Mouse (Mus musculus): Measurements from ENCODE around the gene Hoxa9. TPM values are rescaled to one million over a fixed set of nuclear protein-coding genes. Genes with fewer than 3 reads are reported as not detected.

The Hoxa9 gene
- polyA plus RNA-seq, 1 experiment from 2014 or later = 0.13 TPM

- peaks cover 100% of the 10 kb centered on the region for H3K27me3 ChIP-seq (ENCODE audit: control insufficient read depth, insufficient read depth, low read depth, low read length)
- no peak overlapping the region for H3K9ac ChIP-seq (ENCODE audit: low read depth, low read length)
- H3K36me3 ChIP-seq (ENCODE audit: control insufficient read depth, insufficient read depth) = no peaks in the 10 kb centered on the region
- no peak overlapping the region for H3K27ac ChIP-seq (ENCODE audit: low read length)
- WGBS (ENCODE audit: insufficient replicate concordance) = 5% methylated on average over 12 of the region's 12 CpGs
- no peak for ATAC-seq (ENCODE audit: low read depth)
- no peaks in the 10 kb centered on the region for H3K9me3 ChIP-seq (replicated peaks; ENCODE audit: control insufficient read depth, low read length)
- peak overlapping the region; percentile 66; the same call in 1 of the 2 replicates for H3K4me2 ChIP-seq (ENCODE audit: low read depth, low read length)
- H3K4me3 ChIP-seq (ENCODE audit: low read depth, low read length) = peak overlapping the region; percentile 56; the same call in 1 of the 2 replicates
- H3K4me1 ChIP-seq (ENCODE audit: control insufficient read depth, low read depth, low read length) = peaks cover 3% of the 10 kb centered on the region
These were observed 10.0 kb downstream of the Hoxa9 start for GRCm38 (mm10) chr6:52220865-52221310.

GRCm38 (mm10) chr6:52220003-52220864, 10.7 kb downstream of the Hoxa9 start:
- Histone ChIP-seq H3K9ac (ENCODE audit: low read depth, low read length) (no peak overlapping the region), H3K4me2 (ENCODE audit: low read depth, low read length) (no peak overlapping the region), H3K27ac (ENCODE audit: low read length) (no peak overlapping the region), H3K36me3 (ENCODE audit: control insufficient read depth, insufficient read depth) (no peaks in the 10 kb centered on the region), H3K4me3 (ENCODE audit: low read depth, low read length) (peak overlapping the region; percentile 2; the same call in 1 of the 2 replicates), H3K4me1 (ENCODE audit: control insufficient read depth, low read depth, low read length) (peaks cover 3% of the 10 kb centered on the region), H3K27me3 (ENCODE audit: control insufficient read depth, insufficient read depth, low read depth, low read length) (peaks cover 100% of the 10 kb centered on the region), H3K9me3 (replicated peaks; ENCODE audit: control insufficient read depth, low read length) (no peaks in the 10 kb centered on the region)
- no peak for ATAC-seq (ENCODE audit: low read depth)
- 25% methylated on average over 32 of the region's 32 CpGs for WGBS (ENCODE audit: insufficient replicate concordance)

- Histone ChIP-seq H3K4me1 (ENCODE audit: control insufficient read depth, low read depth, low read length) (peaks cover 3% of the 10 kb centered on the region), H3K9me3 (replicated peaks; ENCODE audit: control insufficient read depth, low read length) (no peaks in the 10 kb centered on the region), H3K9ac (ENCODE audit: low read depth, low read length) (no peak overlapping the region), H3K27me3 (ENCODE audit: control insufficient read depth, insufficient read depth, low read depth, low read length) (peaks cover 100% of the 10 kb centered on the region), H3K4me3 (ENCODE audit: low read depth, low read length) (no peak overlapping the region), H3K36me3 (ENCODE audit: control insufficient read depth, insufficient read depth) (no peaks in the 10 kb centered on the region), H3K27ac (ENCODE audit: low read length) (no peak overlapping the region), H3K4me2 (ENCODE audit: low read depth, low read length) (no peak overlapping the region)
- ATAC-seq (ENCODE audit: low read depth) = no peak
- WGBS (ENCODE audit: insufficient replicate concordance) = 46% methylated on average over 9 of the region's 9 CpGs
These were observed 11.5 kb downstream of the Hoxa9 start for GRCm38 (mm10) chr6:52219234-52219942.

GRCm38 (mm10) chr6:52218643-52219215, 12.2 kb downstream of the Hoxa9 start:
- no peak for ATAC-seq (ENCODE audit: low read depth)
- Histone ChIP-seq H3K36me3 (ENCODE audit: control insufficient read depth, insufficient read depth) (no peaks in the 10 kb centered on the region), H3K4me3 (ENCODE audit: low read depth, low read length) (no peak overlapping the region), H3K9me3 (replicated peaks; ENCODE audit: control insufficient read depth, low read length) (no peaks in the 10 kb centered on the region), H3K4me2 (ENCODE audit: low read depth, low read length) (no peak overlapping the region), H3K27ac (ENCODE audit: low read length) (no peak overlapping the region), H3K9ac (ENCODE audit: low read depth, low read length) (no peak overlapping the region), H3K27me3 (ENCODE audit: control insufficient read depth, insufficient read depth, low read depth, low read length) (peaks cover 99% of the 10 kb centered on the region), H3K4me1 (ENCODE audit: control insufficient read depth, low read depth, low read length) (peaks cover 3% of the 10 kb centered on the region)
- WGBS (ENCODE audit: insufficient replicate concordance) = 30% methylated on average over 14 of the region's 14 CpGs

- Histone ChIP-seq H3K4me2 (ENCODE audit: low read depth, low read length) (no peak overlapping the region), H3K27ac (ENCODE audit: low read length) (no peak overlapping the region), H3K9ac (ENCODE audit: low read depth, low read length) (no peak overlapping the region), H3K27me3 (ENCODE audit: control insufficient read depth, insufficient read depth, low read depth, low read length) (peaks cover 99% of the 10 kb centered on the region), H3K4me1 (ENCODE audit: control insufficient read depth, low read depth, low read length) (peaks cover 3% of the 10 kb centered on the region), H3K36me3 (ENCODE audit: control insufficient read depth, insufficient read depth) (no peaks in the 10 kb centered on the region), H3K4me3 (ENCODE audit: low read depth, low read length) (no peak overlapping the region; the same call in 1 of the 2 replicates), H3K9me3 (replicated peaks; ENCODE audit: control insufficient read depth, low read length) (no peaks in the 10 kb centered on the region)
- 13% methylated on average over 23 of the region's 23 CpGs for WGBS (ENCODE audit: insufficient replicate concordance)
- no peak for ATAC-seq (ENCODE audit: low read depth)
These were observed 12.8 kb downstream of the Hoxa9 start for GRCm38 (mm10) chr6:52217895-52218642.

GRCm38 (mm10) chr6:52217459-52217768, 13.5 kb downstream of the Hoxa9 start:
- H3K9me3 ChIP-seq (replicated peaks; ENCODE audit: control insufficient read depth, low read length) = no peaks in the 10 kb centered on the region
- H3K27ac ChIP-seq (ENCODE audit: low read length) = no peak overlapping the region
- H3K36me3 ChIP-seq (ENCODE audit: control insufficient read depth, insufficient read depth) = no peaks in the 10 kb centered on the region
- peak overlapping the region; percentile 36 for H3K4me3 ChIP-seq (ENCODE audit: low read depth, low read length)
- peaks cover 99% of the 10 kb centered on the region for H3K27me3 ChIP-seq (ENCODE audit: control insufficient read depth, insufficient read depth, low read depth, low read length)
- WGBS (ENCODE audit: insufficient replicate concordance) = 1% methylated on average over 25 of the region's 25 CpGs
- H3K4me1 ChIP-seq (ENCODE audit: control insufficient read depth, low read depth, low read length) = peaks cover 3% of the 10 kb centered on the region
- H3K4me2 ChIP-seq (ENCODE audit: low read depth, low read length) = peak overlapping the region; percentile 37
- ATAC-seq (ENCODE audit: low read depth) = no peak; the same call in 1 of the 2 replicates
- H3K9ac ChIP-seq (ENCODE audit: low read depth, low read length) = no peak overlapping the region

- under 1% methylated on average over 60 of the region's 60 CpGs for WGBS (ENCODE audit: insufficient replicate concordance)
- peaks cover 3% of the 10 kb centered on the region for H3K4me1 ChIP-seq (ENCODE audit: control insufficient read depth, low read depth, low read length)
- no peak for ATAC-seq (ENCODE audit: low read depth)
- no peaks in the 10 kb centered on the region for H3K36me3 ChIP-seq (ENCODE audit: control insufficient read depth, insufficient read depth)
- H3K4me3 ChIP-seq (ENCODE audit: low read depth, low read length) = peak overlapping the region; percentile 36
- peaks cover 99% of the 10 kb centered on the region for H3K27me3 ChIP-seq (ENCODE audit: control insufficient read depth, insufficient read depth, low read depth, low read length)
- no peak overlapping the region for H3K9ac ChIP-seq (ENCODE audit: low read depth, low read length)
- peak overlapping the region; percentile 37 for H3K4me2 ChIP-seq (ENCODE audit: low read depth, low read length)
- H3K27ac ChIP-seq (ENCODE audit: low read length) = no peak overlapping the region
- no peaks in the 10 kb centered on the region for H3K9me3 ChIP-seq (replicated peaks; ENCODE audit: control insufficient read depth, low read length)
These were observed 14.0 kb downstream of the Hoxa9 start for GRCm38 (mm10) chr6:52216691-52217458.

Measured in liver, embryonic 16.5 days (tissue).